Mouse (Mus musculus) cortical plate, adult 2 months (tissue): ENCODE results near the gene Fbxo36. TPM values are rescaled to one million over a fixed set of nuclear protein-coding genes. Genes with fewer than 3 reads are reported as not detected.

Experiments used
- H3K27ac ChIP-seq: fragments of 200-500 bp; 2 replicates; pipeline ENCODE4 v1.5.1; 2012; ENCODE audit warnings: low read length, control low read depth, inconsistent platforms; ENCODE audit not compliant: insufficient read depth
- H3K4me1 ChIP-seq: fragments of 200-500 bp; 2 replicates; pipeline ENCODE4 v1.6.1; 2011; ENCODE audit warnings: low read length; ENCODE audit not compliant: control insufficient read depth, insufficient read depth
- H3K4me3 ChIP-seq: fragments of 200-500 bp; 2 replicates; pipeline ENCODE4 v1.5.1; 2011; ENCODE audit warnings: mild to moderate bottlenecking, low read length, control low read depth; ENCODE audit not compliant: insufficient read depth
- CTCF ChIP-seq: fragments of 200-500 bp; IDR thresholded peaks from 2 replicates; pipeline ENCODE4 v1.5.1; 2011; ENCODE audit warnings: mild to moderate bottlenecking, control low read depth, low read length; ENCODE audit not compliant: insufficient read depth; ENCODE audit errors: extremely low read depth
- POLR2A ChIP-seq: fragments of 200-500 bp; IDR thresholded peaks from 2 replicates; pipeline ENCODE4 v1.6.1; 2011; ENCODE audit warnings: mild to moderate bottlenecking, low read length, control low read depth; ENCODE audit not compliant: insufficient read depth; ENCODE audit errors: extremely low read depth
- polyA plus RNA-seq: library from polyadenylated mRNA; depleted of rRNA; stranded (reverse); fragments of >200 nt; gene quantifications from 2 replicates; pipeline ENCODE4 v1.2.3, GENCODE M21; 2012; rRNA removed

Fbxo36 gene
- polyA plus RNA-seq, 1 experiment = 9.7 TPM

DNA sequence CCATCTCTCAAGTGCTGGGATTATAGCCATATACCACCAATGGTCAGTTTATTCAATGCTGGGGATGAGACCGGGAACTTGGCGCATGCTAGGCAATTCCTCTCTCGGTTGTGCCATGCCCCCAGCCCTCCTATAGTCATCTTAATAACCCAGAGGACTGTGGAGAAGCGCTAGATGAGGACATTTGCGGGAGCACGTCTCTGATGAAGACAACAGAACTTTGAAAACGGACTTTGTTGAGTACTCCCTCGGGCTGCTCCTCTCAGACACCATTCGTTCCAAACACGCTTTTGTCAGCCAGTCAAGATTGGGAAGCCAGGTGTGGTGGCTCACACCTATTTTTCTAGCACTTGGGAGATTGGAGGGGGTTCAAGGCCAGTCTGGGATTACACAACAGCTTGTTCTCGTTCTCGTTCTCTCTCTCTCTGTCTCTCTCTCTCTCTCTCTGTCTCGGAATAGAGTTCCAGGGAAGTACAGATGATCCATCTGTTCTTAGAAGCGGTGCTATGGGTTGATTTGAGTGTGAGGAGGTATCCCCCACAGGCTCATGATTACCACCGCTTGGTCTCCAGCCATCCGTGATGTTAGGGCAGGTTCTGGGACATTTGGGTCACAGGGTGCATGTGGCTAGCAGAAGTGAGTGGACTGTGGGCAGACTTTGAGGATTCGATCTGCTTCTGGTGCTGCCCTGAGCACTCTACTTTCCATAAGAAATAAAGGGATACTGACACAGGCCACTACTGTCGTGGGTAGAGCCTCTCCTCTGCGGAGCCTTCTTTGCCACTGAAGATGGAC is 97.3 kb downstream of the Fbxo36 start:
- Histone ChIP-seq H3K27ac (no peak overlapping the region), H3K4me1 (no peaks in the 10 kb centered on the region), H3K4me3 (no peak overlapping the region)
- TF ChIP-seq CTCF (no peak), POLR2A (no peak)

DNA sequence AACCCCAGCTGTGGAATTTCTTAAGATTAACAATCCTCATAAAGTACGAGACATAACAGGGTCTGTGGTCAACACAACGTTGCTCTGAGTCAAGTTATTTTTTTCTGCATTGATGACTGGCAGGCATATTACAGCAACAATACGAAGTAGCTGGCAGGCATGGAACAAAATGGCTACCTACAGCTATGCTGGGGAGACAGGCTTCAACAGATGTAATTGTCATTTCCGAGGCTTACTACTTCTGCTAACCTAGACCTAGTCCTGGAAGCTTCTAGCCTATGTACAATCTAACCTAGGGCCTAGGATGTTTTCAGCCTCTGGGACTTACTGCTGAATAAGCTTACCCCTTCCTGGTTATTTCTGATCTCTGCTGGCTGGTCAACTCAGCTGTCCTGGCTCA is 99.8 kb downstream of the Fbxo36 start:
- no peak overlapping the region for H3K27ac ChIP-seq
- TF ChIP-seq POLR2A = no peak
- TF ChIP-seq CTCF = no peak
- H3K4me1 ChIP-seq = no peaks in the 10 kb centered on the region
- no peak overlapping the region for H3K4me3 ChIP-seq

DNA sequence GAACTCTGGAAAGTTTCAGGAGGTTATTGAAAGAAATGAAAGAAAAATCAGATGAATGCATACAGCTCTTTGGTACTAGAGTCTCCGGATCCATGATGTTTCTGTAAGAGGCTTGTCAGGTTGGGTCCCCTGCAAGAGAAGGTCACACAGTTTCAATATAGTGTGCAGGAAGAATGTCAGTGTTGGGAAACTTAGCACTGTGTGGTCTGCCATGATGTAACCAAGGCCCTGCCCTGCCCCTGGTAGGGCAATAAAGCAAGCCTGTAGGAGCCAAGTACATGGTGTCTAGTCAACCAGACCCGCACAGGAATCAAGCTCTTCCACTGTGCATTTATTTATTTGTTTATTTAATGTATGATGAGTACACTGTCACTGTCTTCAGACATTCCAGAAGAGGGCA is 100.7 kb downstream of the Fbxo36 start:
- Histone ChIP-seq H3K27ac (no peak overlapping the region), H3K4me3 (no peak overlapping the region), H3K4me1 (no peaks in the 10 kb centered on the region)
- TF ChIP-seq POLR2A = no peak
- no peak for TF ChIP-seq CTCF

DNA sequence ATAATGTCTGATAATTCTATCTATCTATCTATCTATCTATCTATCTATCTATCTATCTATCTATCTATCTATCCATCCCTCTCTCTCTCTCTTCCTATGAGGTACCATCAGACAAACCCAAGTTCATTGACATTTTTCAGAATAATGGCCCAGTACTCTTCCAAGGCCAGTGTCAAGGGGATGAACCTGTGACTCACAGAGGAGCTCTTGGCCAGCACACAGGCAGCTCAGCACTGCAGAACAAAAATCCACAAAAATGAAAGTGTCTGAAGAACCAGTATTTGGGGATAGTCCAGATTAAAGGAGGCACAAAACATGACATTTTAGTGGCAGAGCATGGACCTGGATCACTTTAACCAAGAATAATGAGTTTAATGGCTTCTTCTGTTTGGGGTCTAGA is 103.0 kb downstream of the Fbxo36 start:
- H3K4me1 ChIP-seq = no peaks in the 10 kb centered on the region
- no peak overlapping the region for H3K4me3 ChIP-seq
- TF ChIP-seq CTCF (no peak), POLR2A (no peak)
- H3K27ac ChIP-seq = no peak overlapping the region

DNA sequence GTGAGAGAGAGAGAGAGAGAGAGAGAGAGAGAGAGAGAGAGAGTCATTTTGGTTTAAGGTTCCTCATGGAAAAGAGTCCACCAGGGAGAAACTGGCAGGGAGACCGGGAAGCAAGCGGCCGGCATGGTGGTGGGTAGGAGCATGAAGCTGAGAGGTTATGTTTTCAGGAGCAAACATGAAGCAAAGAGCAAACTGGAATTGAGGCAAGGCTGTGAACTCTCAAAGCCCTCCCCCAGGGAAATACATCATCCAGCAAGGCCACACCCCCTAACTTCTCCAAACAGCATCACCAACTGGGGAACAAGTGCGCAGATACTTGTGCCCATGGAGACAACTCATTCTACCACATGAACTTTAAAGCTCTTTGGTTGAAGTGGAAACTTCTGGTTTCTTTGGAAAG is 103.9 kb downstream of the Fbxo36 start:
- H3K27ac ChIP-seq = no peak overlapping the region
- no peak overlapping the region for H3K4me3 ChIP-seq
- no peak for TF ChIP-seq CTCF
- no peak for TF ChIP-seq POLR2A
- no peaks in the 10 kb centered on the region for H3K4me1 ChIP-seq

- H3K4me3 ChIP-seq = no peak overlapping the region
- TF ChIP-seq POLR2A (no peak), CTCF (no peak)
- H3K27ac ChIP-seq = no peak overlapping the region
- no peaks in the 10 kb centered on the region for H3K4me1 ChIP-seq
Observed at GRCm38 (mm10) chr1:84945950-84946349, 106.3 kb downstream of the Fbxo36 start.

GRCm38 (mm10) chr1:84947390-84947789 is 107.7 kb downstream of the Fbxo36 start:
- no peak overlapping the region for H3K4me3 ChIP-seq
- no peak overlapping the region for H3K27ac ChIP-seq
- TF ChIP-seq CTCF (no peak), POLR2A (no peak)
- no peaks in the 10 kb centered on the region for H3K4me1 ChIP-seq

Other genes starting within 250 kb of the Fbxo36 start
- gene Dner, start 143.6 kb upstream of the Fbxo36 start, polyA plus RNA-seq = 65.9 and 75.0 TPM in 2 replicates
- 78.2 and 82.1 TPM in 2 replicates for gene Trip12, start 675 bp downstream of the Fbxo36 start, polyA plus RNA-seq
- gene Slc16a14, start 95.3 kb downstream of the Fbxo36 start, polyA plus RNA-seq = 4.7 and 5.9 TPM in 2 replicates